Mouse (Mus musculus) thymus, postnatal 14 days (tissue): ENCODE measurements at regions not wholly inside any gene's neighbourhood (a gene's known extent, or its start where the extent isn't known, plus 50 kb on each side); places are given as distances from the start of the nearest gene placed in this dataset.

Source experiments
- DNase-seq: peaks from one replicate; pipeline ENCODE4 v3.0.0; 2021

- no peak for DNase-seq
Measured at GRCm38 (mm10) chr3:129449928-129450327, 82.2 kb upstream of the Elovl6 start.

GRCm38 (mm10) chr3:129450671-129451070 lies 81.5 kb upstream of the Elovl6 start:
- DNase-seq: no peak

GRCm38 (mm10) chr3:129470088-129470487 lies 62.1 kb upstream of the Elovl6 start:
- no peak for DNase-seq

GRCm38 (mm10) chr3:129471332-129471731 lies 60.8 kb upstream of the Elovl6 start:
- no peak for DNase-seq

GRCm38 (mm10) chr3:129472008-129472407 lies 60.1 kb upstream of the Elovl6 start:
- no peak for DNase-seq

- no peak for DNase-seq
Measured at GRCm38 (mm10) chr3:129474451-129474850, 57.7 kb upstream of the Elovl6 start.

- DNase-seq: no peak
Measured at GRCm38 (mm10) chr3:129476250-129476649, 55.9 kb upstream of the Elovl6 start.

GRCm38 (mm10) chr3:129478093-129478492 lies 54.1 kb upstream of the Elovl6 start:
- no peak for DNase-seq

- DNase-seq: no peak
Measured at GRCm38 (mm10) chr3:129481293-129481692, 50.9 kb upstream of the Elovl6 start.
